Mouse (Mus musculus) adrenal gland, postnatal 4 days (tissue): ENCODE measurements around the gene Avl9. TPM values are rescaled to one million over a fixed set of nuclear protein-coding genes. Genes with fewer than 3 reads are reported as not detected.
A peak's percentile ranks its signal among the peaks of the same experiment; 100 is the strongest.

ENCODE experiments used
- DNase-seq, 2 experiments: peaks; one replicate each; pipeline ENCODE4 v3.0.0; 2021 to 2022; ENCODE audit warnings: low spot score in 2 of 2, mixed read lengths in 2 of 2
- total RNA-seq, 2 experiments: library from RNA; stranded (reverse); gene quantifications; 2 replicates each; pipeline ENCODE4 v1.2.3; 2021

Gene Avl9
- total RNA-seq, 2 experiments from 2014 or later = 27.7 to 32.6 TPM

- no peak for DNase-seq
Observed at GRCm38 (mm10) chr6:56789336-56789735, 74.6 kb downstream of the Avl9 start.

- no peak for DNase-seq
Observed at GRCm38 (mm10) chr6:56794834-56795233, 80.1 kb downstream of the Avl9 start.

- DNase-seq = no peak
Observed at GRCm38 (mm10) chr6:56796232-56796631, 81.5 kb downstream of the Avl9 start.

GRCm38 (mm10) chr6:56796668-56797141, 82.0 kb downstream of the Avl9 start:
- DNase-seq = peak in 1 of 2 experiments; percentile 6

GRCm38 (mm10) chr6:56797311-56798151, 82.8 kb downstream of the Avl9 start, which contains the start of gene Kbtbd2:
Kbtbd2 (minus strand) TSS chr6:56797813.
- peak; percentile 84 to 91 for DNase-seq

GRCm38 (mm10) chr6:56798152-56798465, 83.4 kb downstream of the Avl9 start:
- no peak for DNase-seq

GRCm38 (mm10) chr6:56805026-56805425, 90.3 kb downstream of the Avl9 start:
- no peak for DNase-seq

GRCm38 (mm10) chr6:56806195-56806594, 91.5 kb downstream of the Avl9 start:
- DNase-seq = no peak

GRCm38 (mm10) chr6:56808656-56809055, 94.0 kb downstream of the Avl9 start:
- DNase-seq = no peak

Other genes starting within 250 kb of the Avl9 start
- 1 to 10 TPM in 1 of 2 experiments, under 1 TPM in 1; 0.98 to 1.4 TPM for gene Pde1c, start 145.8 kb upstream of the Avl9 start, total RNA-seq
- gene Lsm5, start 10.2 kb upstream of the Avl9 start, total RNA-seq = 10 to 100 TPM; 45.7 to 51.9 TPM
- gene Kbtbd2, start 82.9 kb downstream of the Avl9 start, total RNA-seq = 10 to 100 TPM; 47.8 to 50.0 TPM
- gene Fkbp9, start 117.2 kb downstream of the Avl9 start, total RNA-seq = 100 to 1,000 TPM; 108 to 112 TPM
- gene Nt5c3, start 209.0 kb downstream of the Avl9 start, total RNA-seq = 10 to 100 TPM; 36.2 to 41.8 TPM
- gene Vmn1r4, start 209.1 kb downstream of the Avl9 start, total RNA-seq = under 1 TPM; 0.54 to 0.56 TPM